Mouse (Mus musculus): ENCODE measurements around the gene Madd.
"Not testable (repeated sequence)": the region's sequence is repeated elsewhere in the genome, so short reads cannot be mapped to it uniquely, and the experiment has no call there.

Madd gene

DNA sequence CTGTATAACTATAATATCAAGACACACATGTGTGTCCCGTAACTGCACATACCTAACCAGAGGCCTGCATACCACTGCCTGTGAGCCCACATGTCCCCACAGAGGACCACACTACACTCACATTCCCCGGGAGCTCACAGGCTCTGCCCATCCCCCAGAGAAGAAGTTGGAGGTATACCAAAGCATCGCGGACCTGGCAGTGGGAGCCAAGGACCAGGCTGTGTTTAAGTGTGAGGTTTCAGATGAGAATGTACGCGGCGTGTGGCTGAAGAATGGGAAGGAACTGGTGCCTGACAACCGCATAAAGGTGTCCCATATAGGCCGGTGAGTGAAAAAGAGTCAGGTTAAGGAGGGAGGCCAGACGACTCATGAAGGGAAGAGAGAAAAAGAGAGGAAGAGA, 58.5 kb downstream of the Madd start:
- no peak for DNase-seq (ENCODE audit: low spot score in 2 of 2)

DNA sequence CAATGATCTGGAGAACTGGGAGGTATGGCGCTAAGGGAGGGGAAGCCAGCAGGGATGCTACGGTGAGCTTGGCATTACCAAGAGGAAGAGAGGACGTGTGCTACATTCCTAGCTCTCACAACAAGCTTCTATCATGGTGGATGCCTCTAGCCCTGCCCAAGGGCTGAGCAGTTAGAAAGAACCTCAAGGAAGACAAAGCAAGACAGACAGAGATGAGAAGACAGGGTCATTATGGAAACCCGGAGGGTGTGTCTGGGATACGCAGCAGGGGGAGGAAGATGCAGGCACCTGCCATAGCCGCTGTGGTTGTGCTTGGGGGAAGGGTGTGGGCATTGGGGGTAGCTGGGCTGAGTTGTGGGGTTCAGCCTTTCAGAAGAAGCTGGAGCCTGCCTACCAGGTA, 60.1 kb downstream of the Madd start:
- no peak for DNase-seq (ENCODE audit: low spot score in 2 of 2)

DNA sequence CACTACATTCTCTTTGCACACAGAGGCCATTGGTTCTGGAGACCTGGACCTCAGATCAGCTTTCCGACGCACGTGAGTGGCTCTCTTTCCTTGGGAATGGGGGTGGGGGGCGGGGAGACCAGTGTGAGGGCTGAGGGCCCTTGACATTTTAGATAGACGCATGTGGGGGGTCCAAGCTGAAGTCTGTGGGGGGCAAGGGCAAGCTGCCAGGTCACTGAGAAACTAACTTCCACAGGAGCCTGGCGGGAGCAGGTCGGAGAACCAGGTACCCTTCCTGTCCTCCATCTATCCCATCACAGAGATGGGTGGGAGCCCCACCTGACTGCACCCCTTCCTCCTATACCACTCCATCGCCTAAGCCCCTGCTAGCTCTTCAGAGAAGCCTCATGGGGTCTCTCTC, 62.1 kb downstream of the Madd start:
- DNase-seq (ENCODE audit: low spot score in 2 of 2): no peak

DNA sequence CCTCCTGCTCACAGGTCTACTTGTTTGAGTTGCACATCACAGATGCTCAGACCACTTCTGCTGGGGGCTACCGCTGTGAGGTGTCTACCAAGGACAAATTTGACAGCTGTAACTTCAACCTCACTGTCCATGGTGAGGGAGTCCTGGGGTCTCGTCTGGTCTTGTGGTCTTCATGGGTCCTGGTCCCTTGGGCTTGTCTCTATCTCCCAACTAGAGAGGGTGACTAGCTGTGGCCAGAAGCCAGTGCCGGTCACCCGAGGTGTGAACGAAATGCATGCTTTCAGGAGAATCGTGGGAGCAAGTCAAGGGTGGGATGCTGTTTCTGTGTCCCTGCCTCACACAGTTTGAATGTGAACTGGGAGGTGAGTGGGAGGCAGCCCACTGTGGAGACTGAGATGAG, 62.6 kb downstream of the Madd start:
- DNase-seq (ENCODE audit: low spot score in 2 of 2): no peak

DNA sequence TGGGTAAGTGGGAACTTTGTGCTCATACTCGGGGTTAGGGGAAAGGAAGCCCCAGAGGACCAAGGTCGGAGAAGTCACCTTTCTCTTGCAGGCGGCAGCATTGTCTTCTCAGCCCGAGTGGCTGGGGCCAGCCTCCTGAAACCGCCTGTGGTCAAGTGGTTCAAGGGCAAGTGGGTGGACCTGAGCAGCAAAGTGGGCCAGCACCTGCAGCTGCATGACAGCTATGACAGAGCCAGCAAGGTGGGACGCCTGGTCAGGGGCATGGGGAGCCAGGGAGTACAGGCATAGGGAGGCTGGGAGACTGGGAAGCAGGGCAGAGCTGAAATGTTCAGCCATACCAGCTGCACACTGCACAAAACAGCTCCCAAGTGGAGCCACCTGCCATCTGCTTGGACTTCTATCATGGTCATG, 63.4 kb downstream of the Madd start:
- no peak for DNase-seq (ENCODE audit: low spot score in 2 of 2)

DNA sequence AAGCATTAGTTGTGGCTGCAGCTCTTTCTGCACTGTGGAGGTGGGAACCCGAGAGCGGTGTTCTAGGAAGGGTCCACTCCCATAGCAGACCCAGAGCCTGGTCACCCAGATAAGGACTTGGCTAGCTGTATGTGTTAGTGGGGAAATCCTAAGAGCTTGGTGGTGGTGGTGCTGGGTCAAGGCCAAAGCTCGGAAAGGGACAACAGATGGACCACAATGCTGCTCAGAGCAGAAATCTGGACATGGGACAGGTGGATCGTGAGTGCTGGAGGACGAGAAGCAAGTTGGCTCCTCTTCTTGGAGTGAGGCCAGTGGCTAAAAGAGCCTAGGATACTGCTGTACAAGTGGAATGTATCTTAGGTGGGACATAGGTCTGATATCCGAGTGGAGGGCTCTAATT, 64.1 kb downstream of the Madd start:
- DNase-seq (ENCODE audit: low spot score in 2 of 2): no peak

DNA sequence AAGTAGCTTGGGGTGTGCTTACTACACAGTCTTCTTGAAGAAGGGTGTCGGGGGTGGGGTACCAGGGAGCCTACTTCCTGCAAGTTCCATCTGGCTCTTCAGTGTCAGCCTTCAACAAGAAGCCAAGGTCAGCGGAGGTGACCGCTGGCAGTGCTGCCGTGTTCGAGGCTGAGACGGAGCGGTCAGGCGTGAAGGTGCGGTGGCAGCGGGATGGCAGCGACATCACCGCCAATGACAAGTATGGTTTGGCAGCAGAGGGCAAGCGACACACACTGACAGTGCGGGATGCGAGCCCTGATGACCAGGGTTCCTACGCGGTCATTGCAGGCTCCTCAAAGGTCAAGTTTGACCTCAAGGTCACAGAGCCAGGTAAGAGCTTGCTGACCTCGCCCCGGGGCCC, 64.6 kb downstream of the Madd start:
- no peak for DNase-seq (ENCODE audit: low spot score in 2 of 2)

DNA sequence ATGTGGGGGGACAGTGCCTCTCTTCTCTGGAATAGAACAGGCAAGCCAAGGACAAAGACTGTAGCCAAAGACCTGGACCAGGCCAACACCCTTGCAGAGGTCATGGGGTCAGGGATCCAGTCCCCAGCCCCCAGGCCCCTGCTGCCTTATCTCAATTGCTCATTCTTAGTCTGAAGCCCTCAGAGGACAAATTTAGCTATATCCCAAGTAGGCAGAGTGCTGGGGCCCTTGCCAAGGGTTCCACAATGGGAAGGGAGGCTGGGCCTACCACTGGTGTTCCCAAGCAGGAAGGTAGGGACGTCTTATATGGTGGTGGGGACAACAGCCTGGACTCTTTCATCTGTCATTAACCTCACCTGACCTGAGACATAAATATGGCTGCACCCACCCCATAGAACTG, 65.0 kb downstream of the Madd start:
- no peak for DNase-seq (ENCODE audit: low spot score in 2 of 2)

DNA sequence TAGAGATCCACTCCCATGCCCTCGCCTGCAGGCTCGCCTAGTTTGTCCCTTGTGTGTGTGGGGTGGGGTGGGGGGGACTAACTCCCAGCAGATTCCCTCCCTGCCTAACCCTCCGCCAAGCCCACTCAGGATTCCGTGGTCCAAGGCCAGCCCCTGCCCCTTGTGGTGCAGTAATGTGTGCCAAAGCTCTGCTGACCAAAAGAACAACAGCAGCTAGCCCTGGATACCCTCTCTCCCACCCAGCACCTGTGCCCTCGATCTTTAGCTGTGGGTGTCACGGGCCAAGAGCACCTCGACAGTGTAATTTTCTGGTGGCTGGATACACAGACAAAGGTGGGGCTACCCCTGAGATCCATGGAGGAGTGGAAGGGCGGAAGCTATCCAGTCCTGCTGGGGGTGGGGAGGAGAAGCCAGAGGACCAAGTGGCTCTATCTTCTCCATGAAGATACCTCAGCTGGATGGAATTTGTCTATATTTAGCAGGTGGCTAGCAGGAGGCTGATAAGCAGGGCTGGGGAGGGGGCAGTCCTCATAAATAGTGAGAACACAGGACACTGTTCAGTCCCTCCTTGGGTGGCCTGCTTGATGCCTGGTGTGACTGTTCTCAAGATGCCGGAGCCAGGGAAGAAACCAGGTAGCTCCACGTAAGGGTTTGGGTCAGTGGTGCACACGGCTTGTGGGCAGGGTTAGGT, 65.9 kb downstream of the Madd start, which contains the start of gene Mybpc3:
Gene Mybpc3 (plus strand): TSS at position 560 of the 691 bp plus-strand sequence.
- DNase-seq (ENCODE audit: low spot score in 2 of 2): no peak

DNA sequence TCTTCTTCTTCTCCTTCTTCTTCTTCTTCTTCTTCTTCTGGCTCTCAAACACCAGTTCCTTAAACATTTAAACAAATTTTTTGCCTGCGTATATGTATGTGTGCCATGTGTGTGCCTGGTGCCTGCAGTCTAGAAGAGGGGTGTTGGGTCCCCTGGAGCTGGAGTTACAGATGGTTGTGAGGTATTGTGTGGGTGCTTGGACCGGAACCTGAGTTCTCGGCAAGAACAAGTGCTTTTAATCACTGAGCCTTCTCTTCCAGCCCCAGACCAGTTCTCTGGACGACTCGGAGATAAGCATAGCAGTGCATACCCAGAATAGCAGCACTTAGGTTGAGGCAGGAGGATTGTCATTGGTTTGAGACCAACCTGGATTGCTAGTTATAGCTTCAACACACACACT, 66.8 kb downstream of the Madd start:
- no peak for DNase-seq (ENCODE audit: low spot score in 2 of 2)

DNA sequence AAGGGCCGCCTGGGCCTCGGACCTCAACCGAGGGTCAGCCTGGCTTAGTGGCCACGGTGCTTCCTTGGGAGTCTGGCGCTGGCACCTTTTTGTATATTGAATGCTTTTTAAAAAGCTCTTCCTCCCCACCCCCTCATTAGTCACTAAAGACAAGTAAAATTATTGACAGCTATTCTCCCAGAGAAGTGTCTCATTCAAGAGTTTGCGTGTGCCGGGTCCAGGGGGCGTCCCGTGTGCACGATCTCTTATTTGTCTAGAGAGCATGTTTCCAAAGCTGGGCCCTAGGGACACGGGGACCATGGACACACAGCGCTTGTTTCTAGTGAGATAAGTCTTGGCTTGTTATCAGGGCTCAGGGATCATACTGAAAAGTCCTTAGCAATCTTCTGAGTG, 68.1 kb downstream of the Madd start:
- DNase-seq (ENCODE audit: low spot score in 2 of 2): no peak

DNA sequence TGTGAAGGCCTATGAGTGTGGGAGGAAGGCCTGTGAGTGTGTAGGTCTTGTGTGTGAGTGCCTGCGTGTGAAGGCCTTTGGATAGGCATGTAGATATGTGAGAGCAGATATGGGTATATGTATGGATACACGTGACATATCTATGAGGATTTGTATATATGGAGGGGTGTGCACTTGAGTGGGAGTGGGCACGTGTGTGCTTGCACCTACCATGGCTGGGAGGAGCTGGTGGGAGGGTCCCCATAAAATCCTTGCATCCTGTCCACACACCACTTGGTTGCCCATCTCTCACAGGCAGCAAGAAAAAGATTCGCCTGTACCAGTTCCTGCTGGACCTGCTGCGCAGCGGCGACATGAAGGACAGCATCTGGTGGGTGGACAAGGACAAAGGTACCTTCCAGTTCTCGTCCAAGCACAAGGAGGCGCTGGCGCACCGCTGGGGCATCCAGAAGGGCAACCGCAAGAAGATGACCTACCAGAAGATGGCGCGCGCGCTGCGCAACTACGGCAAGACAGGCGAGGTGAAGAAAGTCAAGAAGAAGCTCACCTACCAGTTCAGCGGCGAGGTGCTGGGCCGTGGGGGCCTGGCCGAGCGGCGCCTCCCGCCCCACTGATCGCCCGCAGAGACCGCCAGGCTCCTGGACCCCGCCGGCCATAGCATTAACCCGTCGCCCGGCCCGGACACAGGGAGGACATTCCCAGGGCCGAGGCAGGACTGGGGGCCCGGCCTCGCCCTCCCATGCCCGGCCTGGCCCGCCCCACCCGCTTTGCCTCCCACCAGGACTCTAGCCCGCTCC, 68.7 kb downstream of the Madd start:
- peak; percentile 79 to 88 for DNase-seq (ENCODE audit: low spot score in 2 of 2)

DNA sequence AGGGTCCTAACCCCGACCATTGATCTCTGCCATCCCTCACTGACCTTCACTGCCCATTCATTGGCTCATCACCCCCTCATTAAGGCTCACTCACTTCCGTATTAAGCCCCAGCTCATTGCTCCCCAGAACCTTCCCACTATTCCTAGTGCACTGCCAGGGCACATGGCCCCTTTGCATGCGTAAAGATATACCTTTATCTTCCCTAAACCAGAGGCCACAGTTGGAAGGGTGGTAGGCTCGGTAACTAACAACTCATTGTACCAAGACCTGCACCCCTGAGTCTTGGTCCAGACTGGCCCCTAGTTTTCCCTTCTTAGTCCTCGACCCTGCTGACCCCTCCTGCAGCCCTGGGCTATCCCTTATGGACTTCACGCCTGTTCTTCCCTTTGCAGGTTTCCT, 69.8 kb downstream of the Madd start:
- DNase-seq (ENCODE audit: low spot score in 2 of 2): no peak

DNA sequence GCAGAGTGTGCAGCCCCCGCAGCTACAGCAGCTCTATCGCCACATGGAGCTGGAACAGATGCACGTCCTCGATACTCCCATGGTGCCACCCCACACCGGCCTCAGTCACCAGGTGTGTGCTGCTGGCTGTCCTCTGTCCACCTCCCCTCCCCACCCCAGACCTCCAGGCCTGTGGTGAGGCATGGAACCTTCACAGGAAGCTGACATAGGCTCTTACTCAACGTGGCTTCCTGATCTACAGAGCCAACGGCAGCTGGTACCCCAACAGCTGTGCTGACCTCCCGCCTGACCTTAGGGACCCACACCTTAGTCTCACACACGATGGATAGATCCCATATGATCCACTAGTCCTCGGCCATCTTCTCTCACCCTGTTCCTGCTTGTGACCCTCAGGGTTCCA, 70.3 kb downstream of the Madd start:
- no peak for DNase-seq (ENCODE audit: low spot score in 2 of 2)

DNA sequence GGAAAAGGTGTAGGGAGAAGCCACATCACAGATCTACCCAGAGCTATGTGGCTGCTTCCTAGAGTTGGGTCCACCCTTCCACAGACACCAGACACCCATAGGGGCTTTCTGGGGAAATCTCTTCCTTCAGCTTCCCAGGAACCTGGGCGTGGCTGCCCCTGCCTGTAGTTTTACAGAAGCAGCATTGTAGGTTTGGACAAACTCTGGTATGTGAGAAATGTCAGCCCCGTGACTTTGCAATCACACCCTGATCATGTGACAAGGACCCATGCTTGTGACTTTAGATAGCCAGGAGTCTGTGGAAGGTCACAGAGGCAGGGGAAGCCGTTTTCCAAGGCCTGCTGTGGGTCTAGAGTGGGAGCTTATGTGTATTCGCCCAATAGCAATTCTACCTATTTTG, 71.1 kb downstream of the Madd start:
- DNase-seq (ENCODE audit: low spot score in 2 of 2): no peak

DNA sequence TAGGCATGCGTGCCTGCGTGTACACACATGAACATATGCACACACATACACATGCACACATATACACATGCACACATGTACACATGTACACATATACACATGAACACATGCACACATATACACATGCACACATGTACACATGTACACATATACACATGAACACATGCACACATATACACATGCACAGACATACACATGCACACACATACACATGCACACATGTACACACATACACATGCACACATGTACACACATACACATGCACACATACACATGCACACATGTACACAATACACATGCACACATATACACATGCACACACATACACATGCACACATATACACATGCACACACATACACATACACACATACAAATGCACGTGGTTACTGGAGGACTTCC, 71.8 kb downstream of the Madd start:
- not testable (repeated sequence) for DNase-seq (ENCODE audit: low spot score in 2 of 2)

DNA sequence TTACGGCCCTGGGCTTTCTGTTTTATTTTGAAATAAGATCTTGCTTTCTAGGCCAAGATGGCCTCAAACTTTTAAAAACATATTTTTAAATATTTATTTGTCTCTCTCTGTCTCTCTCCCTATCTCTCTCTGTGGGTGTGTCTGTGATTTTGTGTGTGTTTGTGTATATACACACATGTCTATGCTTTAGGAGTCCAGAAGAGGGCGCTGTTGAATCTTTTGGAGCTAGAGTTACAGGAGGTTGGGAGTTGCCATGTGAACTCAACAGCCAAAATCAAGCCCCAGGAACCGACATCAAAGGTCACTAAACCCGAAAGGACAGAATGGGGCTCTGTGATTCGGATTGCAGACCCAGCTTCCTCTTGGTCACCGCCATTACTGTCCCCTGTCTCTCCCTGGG, 73.2 kb downstream of the Madd start:
- no peak for DNase-seq (ENCODE audit: low spot score in 2 of 2)

DNA sequence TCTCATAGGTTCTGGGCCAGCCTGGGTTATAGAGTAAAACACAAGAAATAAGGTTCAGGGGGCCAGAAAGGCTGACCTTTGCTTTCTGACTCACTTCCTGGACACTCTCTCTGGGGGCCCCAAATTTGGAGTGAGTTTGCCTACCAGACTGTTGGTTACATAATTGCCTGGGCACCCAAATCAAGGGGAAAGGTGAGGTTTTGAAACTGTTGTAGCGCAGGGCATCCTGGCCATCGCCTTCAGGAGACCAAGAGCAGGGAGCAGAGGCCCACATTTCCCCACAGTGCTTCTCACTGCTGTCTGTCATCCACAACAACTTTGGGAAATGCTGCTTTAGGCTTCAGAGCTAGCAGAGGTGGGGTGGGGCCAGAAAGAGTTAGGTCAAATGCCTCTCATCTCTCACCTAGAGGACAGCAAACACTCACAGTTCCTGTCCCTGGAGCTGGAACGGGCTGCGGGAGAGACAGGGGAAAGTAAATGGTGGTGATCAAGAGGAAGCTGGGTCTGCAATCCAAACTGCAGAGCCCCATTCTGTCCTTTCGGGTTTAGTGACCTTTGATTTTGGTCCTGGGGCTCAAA, 73.7 kb downstream of the Madd start:
- no peak for DNase-seq (ENCODE audit: low spot score in 2 of 2)

DNA sequence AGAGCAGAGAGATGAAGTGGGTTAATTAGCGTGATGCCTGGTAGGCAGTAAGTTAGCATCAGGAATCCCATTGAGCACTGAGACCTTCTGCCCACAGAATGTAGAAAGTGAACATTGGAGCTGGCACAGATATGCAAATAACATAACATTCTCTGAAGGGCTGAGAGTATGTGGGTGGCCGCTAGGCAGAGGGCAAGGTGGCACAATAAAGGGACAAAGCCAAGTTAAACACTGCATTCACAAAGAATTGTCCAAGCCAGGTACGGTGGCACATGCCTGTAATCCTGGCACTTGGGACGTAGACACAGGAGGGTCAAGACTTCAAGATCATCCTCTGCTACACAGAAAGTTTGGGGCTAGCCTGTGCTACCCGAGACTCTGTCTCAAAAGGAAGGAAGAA, 74.4 kb downstream of the Madd start:
- no peak for DNase-seq (ENCODE audit: low spot score in 2 of 2)

DNA sequence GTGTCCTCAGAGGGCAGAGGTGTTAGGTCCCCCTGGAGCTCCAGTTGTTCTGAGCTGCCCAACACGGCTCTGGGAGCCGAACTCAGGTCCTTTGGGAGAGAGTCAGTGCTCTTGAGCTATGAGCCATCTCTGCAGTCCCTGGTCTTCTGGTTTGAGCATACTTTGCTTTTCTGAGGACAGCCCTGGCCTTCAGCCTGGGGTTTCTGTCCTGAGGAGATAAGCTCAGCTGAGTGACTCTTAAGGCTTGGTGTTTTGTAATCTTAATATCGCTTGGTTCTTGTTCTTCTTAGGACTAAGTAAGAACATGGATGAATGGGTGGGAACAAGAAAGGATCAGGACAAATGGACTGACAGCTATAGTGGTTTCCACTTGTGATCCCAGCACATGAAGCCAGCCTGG, 75.5 kb downstream of the Madd start:
- DNase-seq (ENCODE audit: low spot score in 2 of 2): no peak

DNA sequence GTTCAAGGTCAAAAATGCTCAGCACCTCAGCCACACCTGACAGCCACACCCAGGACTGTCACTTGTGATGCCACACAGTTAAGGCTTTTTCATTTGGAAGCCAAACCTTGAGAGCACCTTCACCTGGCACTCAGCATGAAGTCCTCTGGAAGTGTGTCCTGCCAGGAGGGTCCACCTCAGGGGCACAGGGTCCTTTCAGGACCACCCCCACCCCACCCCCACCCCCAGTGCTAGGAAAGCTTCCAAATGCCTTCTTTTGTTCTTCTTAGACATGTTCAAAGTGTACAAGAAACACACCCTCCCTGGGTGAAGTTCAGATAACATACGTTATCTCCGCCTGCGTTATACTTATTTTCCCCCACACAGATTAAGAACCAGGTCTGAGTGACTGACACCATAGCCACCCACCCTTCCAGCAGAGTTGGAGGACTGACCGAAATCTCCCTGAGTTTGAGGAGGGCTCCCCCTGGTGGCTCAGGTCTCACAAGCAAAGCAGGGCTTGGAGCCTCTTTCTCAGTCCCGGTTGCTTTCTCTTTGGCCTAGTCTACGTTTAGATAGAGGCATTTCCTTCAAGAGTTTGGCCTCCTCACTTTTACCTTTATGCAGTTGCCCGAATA, 82.4 kb downstream of the Madd start:
- peak; percentile 66 to 88 for DNase-seq (ENCODE audit: low spot score in 2 of 2)

DNA sequence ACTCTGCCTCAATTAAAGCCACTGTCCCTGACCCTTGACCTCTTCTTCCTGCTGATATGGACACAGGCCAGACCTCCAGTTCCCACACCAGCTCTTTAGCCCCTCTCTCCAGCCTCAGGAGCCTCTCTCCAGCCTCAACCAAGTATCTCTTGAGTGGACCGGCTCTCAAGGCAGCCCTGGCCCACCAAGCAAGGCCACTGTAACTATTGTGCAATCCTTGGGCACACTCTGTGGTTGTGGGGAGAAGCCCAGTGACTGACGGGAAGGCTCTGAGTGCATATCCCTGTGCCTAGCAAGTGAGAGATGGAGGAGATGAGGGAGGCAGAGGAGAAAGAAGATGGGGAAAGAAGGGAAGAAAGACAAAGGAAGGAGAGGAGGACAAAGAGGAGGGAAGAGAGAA, 85.5 kb downstream of the Madd start:
- DNase-seq (ENCODE audit: low spot score in 2 of 2): no peak

DNA sequence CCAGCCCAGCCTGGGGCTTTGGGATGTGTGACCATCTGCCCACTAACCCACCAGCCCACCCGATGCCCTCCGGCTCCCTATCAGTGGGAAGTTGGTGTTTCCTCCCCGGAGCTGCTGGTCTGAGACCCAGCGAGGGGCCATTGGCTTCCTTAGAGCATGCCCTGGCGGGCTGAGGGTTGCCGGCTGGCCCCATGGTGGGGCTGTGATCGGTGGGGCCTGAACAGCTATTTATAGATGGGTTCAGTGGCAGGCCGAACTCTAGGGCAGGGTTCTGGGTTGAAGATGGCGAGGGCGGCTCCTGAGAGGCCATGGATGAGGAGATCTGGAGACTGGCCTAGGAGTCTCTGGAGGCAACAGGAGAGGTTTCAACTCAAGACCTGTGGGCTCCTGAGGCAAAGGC, 86.6 kb downstream of the Madd start:
- DNase-seq (ENCODE audit: low spot score in 2 of 2): no peak
